Mouse (Mus musculus): ENCODE data around the gene Bax. TPM values are rescaled to one million over a fixed set of nuclear protein-coding genes. Genes with fewer than 3 reads are reported as not detected.
A peak's percentile ranks its signal among the peaks of the same experiment; 100 is the strongest.
"Not testable (repeated sequence)": the region's sequence is repeated elsewhere in the genome, so short reads cannot be mapped to it uniquely, and the experiment has no call there.

Bax gene
- polyA plus RNA-seq, 1 experiment from 2014 or later: 242 TPM

DNA sequence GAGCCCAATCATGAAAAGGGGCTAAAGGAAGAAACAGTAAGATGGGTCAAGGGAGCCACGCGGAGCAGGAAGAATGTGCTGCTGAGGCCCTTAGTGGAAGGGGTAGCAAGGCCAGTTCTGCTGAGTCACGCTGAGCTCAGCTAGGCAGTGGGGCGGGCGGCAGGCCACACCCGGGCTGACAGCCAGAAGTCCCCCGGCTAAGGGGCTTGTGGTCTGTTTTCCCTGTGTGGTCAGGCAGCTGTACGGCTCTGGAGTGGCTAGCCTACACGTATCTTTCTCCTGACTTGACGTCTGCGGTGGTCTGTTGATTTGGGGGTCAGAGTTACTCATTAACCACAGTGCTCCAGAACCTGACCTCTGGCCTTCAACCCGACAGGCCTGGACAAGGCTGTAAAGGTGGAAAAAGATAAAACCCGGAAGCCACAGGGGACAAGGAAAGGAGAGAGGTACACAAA, 5.8 kb downstream of the Bax start:
- 21% methylated on average over 13 of the region's 13 CpGs for WGBS
- Histone ChIP-seq H3K27ac (ENCODE audit: low read depth, low read length) (peak overlapping the region; percentile 78), H3K9me3 (ENCODE audit: control insufficient read depth, low read length) (no peaks in the 10 kb centered on the region), H3K4me2 (ENCODE audit: low read length) (peak overlapping the region; percentile 10; the same call in 1 of the 2 replicates), H3K4me3 (ENCODE audit: low read length) (no peak overlapping the region), H3K9ac (ENCODE audit: low read depth, low read length) (no peak overlapping the region), H3K4me1 (ENCODE audit: control insufficient read depth, insufficient read depth, low read depth, low read length) (peaks cover 44% of the 10 kb centered on the region), H3K27me3 (replicated peaks; ENCODE audit: control insufficient read depth, insufficient read depth, low read length) (no peaks in the 10 kb centered on the region), H3K36me3 (ENCODE audit: control insufficient read depth, insufficient read depth, low read length) (peaks cover 4% of the 10 kb centered on the region)
- no peak for ATAC-seq

DNA sequence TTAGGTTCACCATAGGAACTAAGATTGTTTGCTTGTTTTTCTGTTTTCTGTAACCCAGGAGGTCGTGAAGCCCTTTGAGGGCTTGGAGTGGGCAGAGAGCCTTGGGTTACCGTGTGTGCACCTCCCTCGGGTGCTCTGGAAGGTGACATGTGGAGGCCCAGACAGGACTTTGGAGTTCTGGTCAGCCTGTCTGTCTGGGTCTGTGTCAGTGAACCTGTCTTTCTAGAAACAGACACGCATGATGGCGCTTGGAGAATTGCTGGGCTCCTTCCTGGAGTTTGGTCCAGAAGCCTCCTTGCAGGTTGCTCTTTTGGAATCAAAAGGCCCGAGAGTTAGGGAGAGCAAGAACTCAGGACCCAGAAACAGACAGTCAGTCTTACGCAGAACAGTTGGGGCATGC, 6.3 kb downstream of the Bax start:
- Histone ChIP-seq H3K27ac (ENCODE audit: low read depth, low read length) (peak overlapping the region; percentile 78), H3K36me3 (ENCODE audit: control insufficient read depth, insufficient read depth, low read length) (peaks cover 4% of the 10 kb centered on the region), H3K27me3 (replicated peaks; ENCODE audit: control insufficient read depth, insufficient read depth, low read length) (no peaks in the 10 kb centered on the region), H3K9me3 (ENCODE audit: control insufficient read depth, low read length) (no peaks in the 10 kb centered on the region), H3K4me3 (ENCODE audit: low read length) (peak overlapping the region; percentile 60; the same call in 1 of the 2 replicates), H3K4me2 (ENCODE audit: low read length) (peak overlapping the region; percentile 53), H3K9ac (ENCODE audit: low read depth, low read length) (no peak overlapping the region), H3K4me1 (ENCODE audit: control insufficient read depth, insufficient read depth, low read depth, low read length) (peaks cover 39% of the 10 kb centered on the region)
- ATAC-seq: no peak
- WGBS: 69% methylated on average over 7 of the region's 7 CpGs

DNA sequence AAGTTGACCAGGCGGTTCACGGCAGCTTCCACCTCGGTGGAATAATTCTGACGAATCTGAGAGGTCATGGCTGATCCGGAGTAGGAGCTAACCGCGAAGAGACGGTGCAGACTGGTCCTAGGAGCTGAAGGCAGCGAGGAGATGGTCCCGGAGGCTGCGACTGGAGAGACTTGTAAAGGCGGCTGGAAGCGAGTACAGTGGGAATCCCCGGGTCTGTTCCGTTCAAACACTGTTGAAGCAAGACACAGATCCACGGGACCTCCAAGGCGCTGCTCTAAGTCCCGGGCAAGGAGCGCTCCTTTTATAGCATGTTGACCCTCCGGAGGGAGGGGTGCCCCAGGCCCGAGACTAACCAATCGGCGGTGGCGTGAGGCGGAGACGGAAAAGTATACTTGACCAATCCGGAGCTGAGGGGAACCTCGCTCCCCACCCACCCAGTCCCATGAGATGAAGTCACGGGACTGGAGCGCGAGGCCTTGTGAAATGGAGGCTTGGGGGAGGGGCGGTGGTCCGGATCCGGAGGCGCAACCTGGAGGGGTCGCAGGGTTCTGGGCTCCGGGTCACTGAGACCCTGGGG, 7.0 kb downstream of the Bax start, which contains the start of gene Ftl1:
Gene Ftl1, minus strand, starts transcription at position 321 of the 577 bp plus-strand sequence.
- Histone ChIP-seq H3K27ac (ENCODE audit: low read depth, low read length) (peak within 1 kb of the TSS; percentile 93), H3K9ac (ENCODE audit: low read depth, low read length) (peak within 1 kb of the TSS; percentile 68), H3K4me2 (ENCODE audit: low read length) (peak within 1 kb of the TSS; percentile 90), H3K4me3 (ENCODE audit: low read length) (peak within 1 kb of the TSS; percentile 60), H3K4me1 (ENCODE audit: control insufficient read depth, insufficient read depth, low read depth, low read length) (peaks cover 33% of the 10 kb centered on the region)
- under 1% methylated on average over 24 of the region's 37 CpGs for WGBS
- H3K27me3 ChIP-seq (replicated peaks; ENCODE audit: control insufficient read depth, insufficient read depth, low read length); H3K9me3 ChIP-seq (ENCODE audit: control insufficient read depth, low read length); H3K36me3 ChIP-seq (ENCODE audit: control insufficient read depth, insufficient read depth, low read length): not testable (repeated sequence)
- ATAC-seq: peak; percentile 96

DNA sequence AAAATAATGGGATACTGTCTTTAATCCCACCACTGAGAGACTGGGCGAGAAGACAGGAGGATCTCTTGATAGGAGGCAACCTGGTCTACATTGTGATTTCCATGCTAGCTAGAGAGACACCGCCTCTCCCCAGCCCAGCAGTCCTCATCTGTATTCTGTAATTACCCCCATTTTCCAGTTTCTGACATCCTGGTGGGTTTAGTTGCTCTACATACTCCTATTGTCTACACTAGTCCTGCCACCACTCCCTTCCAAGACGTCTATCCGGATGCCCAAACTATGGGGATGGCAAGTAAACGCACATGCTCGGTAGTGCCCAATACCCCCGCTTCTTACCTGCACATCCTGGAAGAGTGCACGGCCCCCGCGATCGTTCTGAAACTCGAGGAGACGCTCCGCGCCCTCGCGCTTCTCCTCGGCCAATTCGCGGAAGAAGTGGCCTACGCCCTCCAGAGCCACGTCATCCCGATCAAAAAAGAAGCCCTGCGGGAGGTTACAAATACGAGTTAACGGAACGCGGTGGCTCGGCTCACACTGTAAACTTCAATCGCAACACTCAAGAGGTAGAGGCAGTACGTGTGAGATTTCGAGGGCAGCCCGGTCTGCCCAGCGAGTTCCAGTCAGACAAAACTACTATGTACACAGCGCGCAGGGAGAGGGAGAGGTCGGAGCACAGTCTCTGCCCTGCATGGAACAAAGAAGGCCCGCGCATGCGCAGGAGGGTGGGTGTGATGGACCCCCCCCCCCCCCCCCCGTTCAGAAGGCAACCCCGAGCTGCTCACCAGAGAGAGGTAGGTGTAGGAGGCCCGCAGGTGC, 7.7 kb downstream of the Bax start:
- Histone ChIP-seq H3K9me3 (ENCODE audit: control insufficient read depth, low read length) (no peaks in the 10 kb centered on the region), H3K27ac (ENCODE audit: low read depth, low read length) (peak overlapping the region; percentile 93), H3K4me3 (ENCODE audit: low read length) (peak overlapping the region; percentile 60), H3K9ac (ENCODE audit: low read depth, low read length) (peak overlapping the region; percentile 68), H3K36me3 (ENCODE audit: control insufficient read depth, insufficient read depth, low read length) (peaks cover 15% of the 10 kb centered on the region), H3K4me2 (ENCODE audit: low read length) (peak overlapping the region; percentile 90), H3K4me1 (ENCODE audit: control insufficient read depth, insufficient read depth, low read depth, low read length) (peaks cover 33% of the 10 kb centered on the region), H3K27me3 (replicated peaks; ENCODE audit: control insufficient read depth, insufficient read depth, low read length) (no peaks in the 10 kb centered on the region)
- ATAC-seq: peak; percentile 66
- under 1% methylated on average over 42 of the region's 43 CpGs for WGBS

DNA sequence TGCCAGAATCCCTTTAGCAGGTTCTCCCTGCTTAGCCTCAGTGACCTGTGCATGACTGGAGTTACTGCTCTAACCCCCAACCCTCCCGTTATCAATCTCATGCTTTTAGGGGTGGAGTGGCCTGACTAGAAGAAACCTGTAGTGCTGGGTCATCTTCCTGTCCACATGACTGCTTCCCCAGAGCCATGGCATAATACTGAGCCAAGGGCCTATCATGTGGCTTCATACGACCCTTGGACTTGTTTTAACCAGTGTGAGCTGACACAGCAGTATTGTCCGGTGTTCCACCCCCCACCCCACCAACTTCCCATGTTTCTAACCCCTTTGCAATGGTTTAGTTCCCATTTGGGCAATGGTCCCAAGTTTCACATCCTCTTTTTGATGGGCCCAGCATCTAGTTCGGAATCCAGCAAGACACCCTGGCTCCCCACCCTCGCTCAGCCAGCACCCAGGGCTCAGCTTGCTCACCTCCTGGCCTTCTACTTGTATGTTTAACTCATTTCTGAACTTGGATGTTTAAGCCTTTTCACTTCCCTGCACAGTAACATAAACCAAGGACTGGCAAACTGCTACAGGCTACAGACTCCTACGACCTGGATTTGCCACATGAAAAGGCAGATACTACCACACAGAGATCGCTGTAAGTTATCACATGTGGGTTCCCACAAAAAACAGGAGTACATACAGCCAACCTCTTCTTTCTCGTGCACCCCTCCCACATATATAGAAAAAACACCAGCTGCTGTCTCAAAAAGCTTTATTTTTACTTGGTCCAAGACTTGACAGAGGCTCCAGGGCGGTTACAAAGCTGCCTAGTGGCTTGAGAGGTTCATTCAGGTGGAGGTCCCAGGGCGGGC, 9.3 kb downstream of the Bax start:
- Histone ChIP-seq H3K27me3 (replicated peaks; ENCODE audit: control insufficient read depth, insufficient read depth, low read length) (no peaks in the 10 kb centered on the region), H3K27ac (ENCODE audit: low read depth, low read length) (peak overlapping the region; percentile 93), H3K4me2 (ENCODE audit: low read length) (peak overlapping the region; percentile 90), H3K36me3 (ENCODE audit: control insufficient read depth, insufficient read depth, low read length) (peaks cover 16% of the 10 kb centered on the region), H3K4me1 (ENCODE audit: control insufficient read depth, insufficient read depth, low read depth, low read length) (peaks cover 33% of the 10 kb centered on the region), H3K9ac (ENCODE audit: low read depth, low read length) (peak overlapping the region; percentile 68), H3K4me3 (ENCODE audit: low read length) (peak overlapping the region; percentile 60), H3K9me3 (ENCODE audit: control insufficient read depth, low read length) (no peaks in the 10 kb centered on the region)
- no peak for ATAC-seq
- 63% methylated on average over 9 of the region's 10 CpGs for WGBS

DNA sequence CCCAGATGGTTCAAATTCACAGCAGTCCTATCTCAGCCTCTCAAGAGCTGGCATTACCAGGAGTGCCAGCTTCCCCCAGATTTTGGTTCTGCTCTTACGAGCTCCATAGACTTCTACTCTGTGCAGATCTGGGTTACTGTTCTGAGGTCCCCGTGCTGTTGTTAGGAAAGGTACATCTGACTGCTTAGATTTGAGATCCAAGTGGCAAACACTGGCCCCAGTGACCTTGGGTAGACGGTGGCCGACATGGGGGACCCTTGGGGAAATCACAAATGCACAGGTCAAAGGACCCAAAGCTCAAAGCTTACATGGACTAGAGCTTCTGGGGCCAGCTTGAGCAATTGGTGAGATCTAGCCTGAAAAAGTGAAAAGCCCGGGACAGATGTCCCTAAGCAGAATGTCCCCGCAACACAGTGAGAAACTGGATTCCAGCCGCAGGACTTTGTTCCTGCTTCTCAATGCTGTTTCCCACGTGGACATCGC, 9.9 kb downstream of the Bax start:
- 51% methylated on average over 9 of the region's 9 CpGs for WGBS
- H3K36me3 ChIP-seq (ENCODE audit: control insufficient read depth, insufficient read depth, low read length): peaks cover 16% of the 10 kb centered on the region
- no peak for ATAC-seq
- H3K9ac ChIP-seq (ENCODE audit: low read depth, low read length): peak overlapping the region; percentile 25
- H3K27ac ChIP-seq (ENCODE audit: low read depth, low read length): peak overlapping the region; percentile 40; the same call in 1 of the 2 replicates
- peaks cover 33% of the 10 kb centered on the region for H3K4me1 ChIP-seq (ENCODE audit: control insufficient read depth, insufficient read depth, low read depth, low read length)
- H3K27me3 ChIP-seq (replicated peaks; ENCODE audit: control insufficient read depth, insufficient read depth, low read length): no peaks in the 10 kb centered on the region
- H3K9me3 ChIP-seq (ENCODE audit: control insufficient read depth, low read length): no peaks in the 10 kb centered on the region
- H3K4me3 ChIP-seq (ENCODE audit: low read length): peak overlapping the region; percentile 60; the same call in 1 of the 2 replicates
- H3K4me2 ChIP-seq (ENCODE audit: low read length): peak overlapping the region; percentile 90

DNA sequence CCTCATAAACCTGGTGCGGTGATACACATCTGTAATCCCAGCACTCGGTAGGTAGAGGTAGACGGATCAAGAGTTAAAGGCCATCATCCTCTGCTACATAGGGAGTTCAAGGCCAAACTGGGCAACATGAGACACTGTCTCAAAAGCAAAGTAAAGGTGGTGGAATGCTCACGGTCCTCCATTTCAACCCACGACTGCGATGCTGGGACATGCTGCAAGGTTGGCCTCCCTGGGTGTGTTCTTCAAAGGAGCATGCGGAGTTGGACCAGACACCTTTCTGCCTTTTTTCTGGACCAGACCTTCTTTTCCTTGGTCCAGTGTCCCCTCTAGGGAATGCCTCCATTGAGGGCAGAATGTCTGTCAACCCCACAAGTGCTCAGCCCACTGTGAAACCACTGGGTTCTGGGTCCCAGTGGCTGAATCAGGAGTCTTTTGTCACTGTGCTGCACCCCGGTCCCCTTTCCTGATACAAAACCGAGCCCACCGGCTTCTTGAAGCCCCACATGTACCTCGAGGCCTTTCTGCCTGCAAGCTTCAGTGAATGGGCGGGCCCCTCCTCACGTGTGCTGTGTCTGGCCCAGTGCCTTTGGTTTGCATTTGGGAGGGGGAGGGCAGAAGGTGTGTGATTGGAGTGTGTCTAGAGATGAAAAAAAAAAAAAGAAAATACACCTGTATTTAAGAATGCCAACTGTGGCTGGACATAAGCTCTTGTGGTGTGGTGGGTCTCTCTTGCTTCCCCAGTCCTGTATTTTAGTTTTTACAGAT, 10.6 kb downstream of the Bax start:
- Histone ChIP-seq H3K9ac (ENCODE audit: low read depth, low read length) (no peak overlapping the region; the same call in 1 of the 2 replicates), H3K36me3 (ENCODE audit: control insufficient read depth, insufficient read depth, low read length) (peaks cover 15% of the 10 kb centered on the region), H3K27me3 (replicated peaks; ENCODE audit: control insufficient read depth, insufficient read depth, low read length) (no peaks in the 10 kb centered on the region)

DNA sequence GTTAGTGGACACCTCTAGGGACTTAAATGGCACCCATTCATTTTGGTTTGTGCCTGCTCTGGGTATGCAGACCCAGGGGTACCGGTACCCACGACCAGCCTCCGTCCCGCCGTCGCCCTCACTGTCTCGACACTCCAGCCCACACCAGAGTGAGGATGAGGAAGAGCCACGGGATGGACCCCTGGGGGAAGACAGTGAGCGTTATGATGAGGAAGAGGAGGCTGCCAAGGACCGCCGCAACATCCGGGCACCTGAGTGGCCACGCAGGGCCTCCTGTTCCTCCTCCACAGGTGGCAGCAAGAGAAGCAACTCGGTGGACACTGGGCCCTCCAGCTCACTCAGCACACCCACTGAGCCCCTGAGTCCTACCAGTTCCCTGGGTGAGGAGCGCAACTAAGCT, 11.7 kb downstream of the Bax start:
- H3K27me3 ChIP-seq (replicated peaks; ENCODE audit: control insufficient read depth, insufficient read depth, low read length): no peaks in the 10 kb centered on the region
- no peak overlapping the region for H3K4me2 ChIP-seq (ENCODE audit: low read length)

More for the DNA sequence above, 10.6 kb downstream of the Bax start:
- Histone ChIP-seq H3K4me3 (ENCODE audit: low read length) (no peak overlapping the region), H3K4me2 (ENCODE audit: low read length) (no peak overlapping the region), H3K27ac (ENCODE audit: low read depth, low read length) (no peak overlapping the region), H3K4me1 (ENCODE audit: control insufficient read depth, insufficient read depth, low read depth, low read length) (peaks cover 33% of the 10 kb centered on the region), H3K9me3 (ENCODE audit: control insufficient read depth, low read length) (no peaks in the 10 kb centered on the region)
- no peak for ATAC-seq
- 78% methylated on average over 13 of the region's 13 CpGs for WGBS

More for the DNA sequence above, 11.7 kb downstream of the Bax start:
- Histone ChIP-seq H3K4me1 (ENCODE audit: control insufficient read depth, insufficient read depth, low read depth, low read length) (peaks cover 22% of the 10 kb centered on the region), H3K27ac (ENCODE audit: low read depth, low read length) (no peak overlapping the region), H3K9me3 (ENCODE audit: control insufficient read depth, low read length) (no peaks in the 10 kb centered on the region), H3K9ac (ENCODE audit: low read depth, low read length) (no peak overlapping the region), H3K4me3 (ENCODE audit: low read length) (no peak overlapping the region), H3K36me3 (ENCODE audit: control insufficient read depth, insufficient read depth, low read length) (peaks cover 15% of the 10 kb centered on the region)
- no peak for ATAC-seq
- 88% methylated on average over 15 of the region's 15 CpGs for WGBS

Data from hindbrain, embryonic 16.5 days (tissue).